Mouse (Mus musculus): ENCODE measurements around the gene Cxcl3. TPM values are rescaled to one million over a fixed set of nuclear protein-coding genes. Genes with fewer than 3 reads are reported as not detected.
A peak's percentile ranks its signal among the peaks of the same experiment; 100 is the strongest.
"Not testable (repeated sequence)": the region's sequence is repeated elsewhere in the genome, so short reads cannot be mapped to it uniquely, and the experiment has no call there.

Cxcl3 gene
- polyA plus RNA-seq, 1 experiment: not detected

- TF ChIP-seq MYOD1 (IDR thresholded peaks at IDR 0.05; ENCODE audit: control insufficient read depth, insufficient read length, low read depth) (no peak), USF1 (IDR thresholded peaks at IDR 0.05; ENCODE audit: low read depth) (no peak), MAX (IDR thresholded peaks at IDR 0.05) (no peak), CTCF (IDR thresholded peaks at IDR 0.05; ENCODE audit: control insufficient read depth, insufficient read depth, insufficient read length) (no peak), MYOG (IDR thresholded peaks at IDR 0.05; ENCODE audit: control insufficient read depth, extremely low read depth, insufficient read length) (no peak), FOSL1 (IDR thresholded peaks at IDR 0.05; ENCODE audit: insufficient read depth, low read length, poor library complexity, severe bottlenecking) (no peak), CEBPB (IDR thresholded peaks at IDR 0.05; ENCODE audit: low read depth) (no peak)
- Histone ChIP-seq H3K36me3 (ENCODE audit: control insufficient read depth, insufficient read depth) (no peaks in the 10 kb centered on the region), H3K79me2 (ENCODE audit: control insufficient read depth, insufficient read depth) (no peaks in the 10 kb centered on the region), H3K4me3 (ENCODE audit: insufficient read depth, poor library complexity, severe bottlenecking) (no peak within 1 kb of the TSS), H3K79me3 (ENCODE audit: low read depth) (no peaks in the 10 kb centered on the region), H3K27me3 (ENCODE audit: control insufficient read depth, insufficient read depth, insufficient read length) (no peaks in the 10 kb centered on the region), H3ac (ENCODE audit: control insufficient read depth, insufficient read length, low read depth) (no peak within 1 kb of the TSS)
Observed at GRCm38 (mm10) chr5:90794195-90794625, 8.3 kb downstream of the Cxcl3 start, which contains the start of gene Cxcl15. Gene Cxcl15, plus strand, starts transcription at chr5:90794534.

GRCm38 (mm10) chr5:90795392-90795791 is 9.5 kb downstream of the Cxcl3 start:
- not testable (repeated sequence) for H3ac ChIP-seq (ENCODE audit: control insufficient read depth, insufficient read length, low read depth); H3K79me2 ChIP-seq (ENCODE audit: control insufficient read depth, insufficient read depth); H3K36me3 ChIP-seq (ENCODE audit: control insufficient read depth, insufficient read depth); H3K79me3 ChIP-seq (ENCODE audit: low read depth); H3K4me3 ChIP-seq (ENCODE audit: insufficient read depth, poor library complexity, severe bottlenecking); H3K27me3 ChIP-seq (ENCODE audit: control insufficient read depth, insufficient read depth, insufficient read length)

GRCm38 (mm10) chr5:90804574-90804973 is 18.7 kb downstream of the Cxcl3 start:
- H3K27me3 ChIP-seq (ENCODE audit: control insufficient read depth, insufficient read depth, insufficient read length): no peaks in the 10 kb centered on the region
- H3K36me3 ChIP-seq (ENCODE audit: control insufficient read depth, insufficient read depth): no peaks in the 10 kb centered on the region
- no peak overlapping the region for H3K4me3 ChIP-seq (ENCODE audit: insufficient read depth, poor library complexity, severe bottlenecking)
- H3K79me2 ChIP-seq (ENCODE audit: control insufficient read depth, insufficient read depth): no peaks in the 10 kb centered on the region
- no peaks in the 10 kb centered on the region for H3K79me3 ChIP-seq (ENCODE audit: low read depth)
- TF ChIP-seq MYOD1 (IDR thresholded peaks at IDR 0.05; ENCODE audit: control insufficient read depth, insufficient read length, low read depth) (no peak), CEBPB (IDR thresholded peaks at IDR 0.05; ENCODE audit: low read depth) (no peak), CTCF (IDR thresholded peaks at IDR 0.05; ENCODE audit: control insufficient read depth, insufficient read depth, insufficient read length) (no peak)
- no peak overlapping the region for H3ac ChIP-seq (ENCODE audit: control insufficient read depth, insufficient read length, low read depth)

- no peaks in the 10 kb centered on the region for H3K27me3 ChIP-seq (ENCODE audit: control insufficient read depth, insufficient read depth, insufficient read length)
- H3ac ChIP-seq (ENCODE audit: control insufficient read depth, insufficient read length, low read depth): no peak overlapping the region
- H3K4me3 ChIP-seq (ENCODE audit: insufficient read depth, poor library complexity, severe bottlenecking): no peak overlapping the region
- H3K79me2 ChIP-seq (ENCODE audit: control insufficient read depth, insufficient read depth): no peaks in the 10 kb centered on the region
- no peaks in the 10 kb centered on the region for H3K79me3 ChIP-seq (ENCODE audit: low read depth)
- H3K36me3 ChIP-seq (ENCODE audit: control insufficient read depth, insufficient read depth): no peaks in the 10 kb centered on the region
- TF ChIP-seq CEBPB (IDR thresholded peaks at IDR 0.05; ENCODE audit: low read depth) (no peak), MYOD1 (IDR thresholded peaks at IDR 0.05; ENCODE audit: control insufficient read depth, insufficient read length, low read depth) (no peak), USF1 (IDR thresholded peaks at IDR 0.05; ENCODE audit: low read depth) (no peak), MAX (IDR thresholded peaks at IDR 0.05) (no peak), MYOG (IDR thresholded peaks at IDR 0.05; ENCODE audit: control insufficient read depth, extremely low read depth, insufficient read length) (no peak), FOSL1 (IDR thresholded peaks at IDR 0.05; ENCODE audit: insufficient read depth, low read length, poor library complexity, severe bottlenecking) (no peak), CTCF (IDR thresholded peaks at IDR 0.05; ENCODE audit: control insufficient read depth, insufficient read depth, insufficient read length) (no peak)
Observed at GRCm38 (mm10) chr5:90806050-90806449, 20.1 kb downstream of the Cxcl3 start.

- no peaks in the 10 kb centered on the region for H3K79me2 ChIP-seq (ENCODE audit: control insufficient read depth, insufficient read depth)
- H3K4me3 ChIP-seq (ENCODE audit: insufficient read depth, poor library complexity, severe bottlenecking): no peak overlapping the region
- H3K36me3 ChIP-seq (ENCODE audit: control insufficient read depth, insufficient read depth): no peaks in the 10 kb centered on the region
- H3K27me3 ChIP-seq (ENCODE audit: control insufficient read depth, insufficient read depth, insufficient read length): no peaks in the 10 kb centered on the region
- peak; percentile 25 for TF ChIP-seq USF1 (IDR thresholded peaks at IDR 0.05; ENCODE audit: low read depth)
- TF ChIP-seq MAX (IDR thresholded peaks at IDR 0.05): no peak
- no peak for TF ChIP-seq MYOD1 (IDR thresholded peaks at IDR 0.05; ENCODE audit: control insufficient read depth, insufficient read length, low read depth)
- H3K79me3 ChIP-seq (ENCODE audit: low read depth): no peaks in the 10 kb centered on the region
- no peak overlapping the region for H3ac ChIP-seq (ENCODE audit: control insufficient read depth, insufficient read length, low read depth)
Observed at GRCm38 (mm10) chr5:90807176-90807950, 21.5 kb downstream of the Cxcl3 start.

GRCm38 (mm10) chr5:90819756-90820155 is 33.9 kb downstream of the Cxcl3 start:
- Histone ChIP-seq H3K79me2 (ENCODE audit: control insufficient read depth, insufficient read depth) (no peaks in the 10 kb centered on the region), H3ac (ENCODE audit: control insufficient read depth, insufficient read length, low read depth) (no peak overlapping the region), H3K36me3 (ENCODE audit: control insufficient read depth, insufficient read depth) (no peaks in the 10 kb centered on the region), H3K79me3 (ENCODE audit: low read depth) (no peaks in the 10 kb centered on the region), H3K27me3 (ENCODE audit: control insufficient read depth, insufficient read depth, insufficient read length) (no peaks in the 10 kb centered on the region), H3K4me3 (ENCODE audit: insufficient read depth, poor library complexity, severe bottlenecking) (no peak overlapping the region)
- TF ChIP-seq CEBPB (IDR thresholded peaks at IDR 0.05; ENCODE audit: low read depth) (no peak), CTCF (IDR thresholded peaks at IDR 0.05; ENCODE audit: control insufficient read depth, insufficient read depth, insufficient read length) (no peak), FOSL1 (IDR thresholded peaks at IDR 0.05; ENCODE audit: insufficient read depth, low read length, poor library complexity, severe bottlenecking) (no peak), USF1 (IDR thresholded peaks at IDR 0.05; ENCODE audit: low read depth) (no peak), MYOG (IDR thresholded peaks at IDR 0.05; ENCODE audit: control insufficient read depth, extremely low read depth, insufficient read length) (no peak), MYOD1 (IDR thresholded peaks at IDR 0.05; ENCODE audit: control insufficient read depth, insufficient read length, low read depth) (no peak), MAX (IDR thresholded peaks at IDR 0.05) (no peak)

Data from C2C12 (cell line).